Mouse (Mus musculus) liver, embryonic 14.5 days (tissue): ENCODE results near the gene Chchd1. TPM values are rescaled to one million over a fixed set of nuclear protein-coding genes. Genes with fewer than 3 reads are reported as not detected.

Experiments used
- ATAC-seq: fragments of 200-750 bp; cut with Nextera tagmentation; 2 replicates; pipeline ENCODE4 v1.8.0; 2017; ENCODE audit warnings: moderate number of reproducible peaks, mild to moderate bottlenecking, moderate library complexity; ENCODE audit not compliant: insufficient read depth
- DNase-seq, 3 experiments: peaks; one replicate each; pipeline ENCODE4 v3.0.0-alpha.2; 2012 to 2013; ENCODE audit warnings: low read depth in 3 of 3, low spot score in 3 of 3
- H3K27ac ChIP-seq: fragments of 300-500 bp; sonication (generic); 2 replicates; pipeline ENCODE4 v1.5.1; 2014; ENCODE audit warnings: moderate library complexity, mild to moderate bottlenecking, control low read depth, inconsistent platforms
- H3K27me3 ChIP-seq: fragments of 300-500 bp; sonication (generic); 2 replicates; pipeline ENCODE4 v1.6.1; 2014; ENCODE audit warnings: mild to moderate bottlenecking, low read length, moderate library complexity; ENCODE audit not compliant: control insufficient read depth, insufficient read depth
- H3K36me3 ChIP-seq: fragments of 300-500 bp; sonication (generic); replicated peaks from 2 replicates; pipeline ENCODE4 v1.6.1; 2014; ENCODE audit warnings: low read depth; ENCODE audit not compliant: control insufficient read depth, insufficient read depth
- H3K4me1 ChIP-seq, 2 experiments: fragments of 200-500 bp in 1 of 2; fragments of 300-500 bp in 1 of 2; sonication (generic) in 1 of 2; replicated peaks; 2 replicates each; pipeline ENCODE4 v1.6.1; 2012 to 2014; ENCODE audit warnings: antibody characterized with exemption in 1 of 2, inconsistent platforms in 1 of 2, low read length in 1 of 2; ENCODE audit not compliant: control insufficient read depth in 2 of 2, insufficient read depth in 2 of 2
- H3K4me2 ChIP-seq: fragments of 300-500 bp; sonication (generic); 2 replicates; pipeline ENCODE4 v1.6.1; 2014; ENCODE audit warnings: low read depth, mild to moderate bottlenecking, control low read depth, moderate library complexity
- H3K4me3 ChIP-seq, 2 experiments: fragments of 200-500 bp in 1 of 2; fragments of 300-500 bp in 1 of 2; sonication (generic) in 1 of 2; 2 replicates each; pipeline ENCODE4 v1.5.1; 2012 to 2014; ENCODE audit warnings: low read depth in 2 of 2, low read length in 2 of 2, mild to moderate bottlenecking in 2 of 2, control low read depth in 1 of 2, inconsistent platforms in 1 of 2, moderate library complexity in 1 of 2; ENCODE audit not compliant: insufficient read depth in 1 of 2
- H3K9ac ChIP-seq: fragments of 300-500 bp; sonication (generic); replicated peaks from 2 replicates; pipeline ENCODE4 v1.6.1; 2014; ENCODE audit warnings: mild to moderate bottlenecking, control low read depth, moderate library complexity
- H3K9me3 ChIP-seq: fragments of 300-500 bp; sonication (generic); 2 replicates; pipeline ENCODE4 v1.6.1; 2016; ENCODE audit warnings: low read length, mixed read lengths; ENCODE audit not compliant: control insufficient read depth
- CTCF ChIP-seq: IDR thresholded peaks from 2 replicates; pipeline ENCODE4 v1.5.1; 2016; ENCODE audit warnings: antibody characterized with exemption, low read depth, control low read depth
- EP300 ChIP-seq: IDR thresholded peaks from 2 replicates; pipeline ENCODE4 v1.6.1; 2016; ENCODE audit warnings: antibody characterized with exemption, low read depth
- WGBS: fragments of 180-500 bp; shearing (Covaris S2); extraction: QIAGEN DNeasy Blood & Tissue Kit; methylation state at CpG from one replicate; pipeline ENCODE4 v1.1.7; 2014; ENCODE audit not compliant: insufficient replicate concordance; 5-methylcytosine and 5-hydroxymethylcytosine counted together
- polyA plus RNA-seq, 2 experiments: library from polyadenylated mRNA; depleted of rRNA in 1 of 2; stranded (reverse) in 1 of 2; unstranded in 1 of 2; fragments of >200 nt; fragmentation: Nextera tagmentation in 1 of 2; extraction: Ambion mirVana in 1 of 2; gene quantifications; 2 replicates each; pipeline versions ENCODE4 v1.2.1 to v1.2.3; 2012 to 2014

Gene Chchd1
- polyA plus RNA-seq, 2 experiments, result 58.8 to 138 TPM

DNA sequence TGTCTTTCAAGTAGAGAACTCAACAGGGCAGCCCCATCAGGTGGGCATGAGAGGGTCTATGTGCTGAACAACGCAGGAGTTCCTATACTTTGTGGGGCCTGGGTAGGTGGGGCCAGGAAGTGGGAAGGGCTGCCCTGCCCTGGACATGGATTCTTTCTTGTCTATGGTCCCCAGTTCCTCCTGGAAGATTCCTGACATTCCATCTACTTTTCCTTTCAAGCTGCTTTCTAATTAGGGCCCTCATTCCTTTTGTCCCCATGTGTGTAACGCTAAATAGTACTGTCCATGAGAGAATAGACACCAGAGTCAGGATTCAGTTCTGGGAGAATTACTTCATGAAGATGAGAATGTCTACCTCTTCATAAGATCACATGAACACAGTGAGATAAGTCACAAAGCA lies 39.2 kb upstream of the Chchd1 start:
- Histone ChIP-seq H3K27me3 (peaks cover 32% of the 10 kb centered on the region), H3K4me1 (0 out of 4 replicates have a peak, but pooled peaks cover 0 to 2% of the 10 kb centered on the region in 2 experiments)
- 45% methylated on average over 2 of the region's 2 CpGs for WGBS

DNA sequence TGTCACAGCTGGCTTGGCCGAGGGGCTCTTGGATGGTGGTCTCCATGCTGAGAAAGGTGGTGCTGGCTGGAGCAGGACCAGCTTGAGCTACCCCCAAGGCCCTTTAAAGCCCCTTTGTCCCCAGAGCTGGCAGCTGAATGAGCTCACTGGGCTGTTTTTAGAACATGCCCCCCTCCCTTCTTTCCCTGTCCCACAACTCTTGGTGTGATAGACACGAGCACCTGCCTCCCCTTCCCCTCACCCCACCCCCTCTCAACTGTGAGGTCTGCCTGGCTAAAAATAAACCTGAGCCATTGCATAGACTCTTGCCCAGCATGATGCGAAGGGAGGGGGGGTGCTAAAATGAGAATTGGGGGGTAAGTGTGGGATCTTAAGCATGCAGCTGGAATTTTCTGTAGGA lies 38.4 kb upstream of the Chchd1 start:
- H3K27me3 ChIP-seq, result peaks cover 32% of the 10 kb centered on the region
- TF ChIP-seq EP300, result no peak
- TF ChIP-seq CTCF, result no peak
- DNase-seq, result no peak
- H3K36me3 ChIP-seq, result no peaks in the 10 kb centered on the region
- H3K9ac ChIP-seq, result no peak overlapping the region
- no peaks in the 10 kb centered on the region for H3K9me3 ChIP-seq
- no peak overlapping the region for H3K4me2 ChIP-seq
- H3K4me3 ChIP-seq, result no peak overlapping the region
- H3K4me1 ChIP-seq, result 0 out of 4 replicates have a peak, but pooled peaks cover 0 to 2% of the 10 kb centered on the region in 2 experiments
- no peak overlapping the region for H3K27ac ChIP-seq
- ATAC-seq, result no peak
- WGBS, result 42% methylated on average over 3 of the region's 3 CpGs

More for the DNA sequence above, 39.2 kb upstream of the Chchd1 start:
- TF ChIP-seq CTCF, result no peak
- H3K36me3 ChIP-seq, result no peaks in the 10 kb centered on the region
- no peak for DNase-seq
- H3K9ac ChIP-seq, result no peak overlapping the region
- no peaks in the 10 kb centered on the region for H3K9me3 ChIP-seq
- H3K27ac ChIP-seq, result no peak overlapping the region
- H3K4me3 ChIP-seq, result no peak overlapping the region
- no peak for ATAC-seq
- no peak overlapping the region for H3K4me2 ChIP-seq

- H3K9ac ChIP-seq, result no peak overlapping the region
- DNase-seq, result no peak
- peaks cover 18% of the 10 kb centered on the region for H3K27me3 ChIP-seq
- H3K4me1 ChIP-seq, result no peaks in the 10 kb centered on the region
- H3K9me3 ChIP-seq, result no peaks in the 10 kb centered on the region
- no peak overlapping the region for H3K27ac ChIP-seq
- H3K4me2 ChIP-seq, result no peak overlapping the region
- H3K36me3 ChIP-seq, result no peaks in the 10 kb centered on the region
- 66% methylated on average over 1 of the region's 1 CpGs for WGBS
- no peak overlapping the region for H3K4me3 ChIP-seq
- ATAC-seq, result no peak
- TF ChIP-seq EP300 (no peak), CTCF (no peak)
Observed at GRCm38 (mm10) chr14:20667469-20667868, 35.3 kb upstream of the Chchd1 start.

DNA sequence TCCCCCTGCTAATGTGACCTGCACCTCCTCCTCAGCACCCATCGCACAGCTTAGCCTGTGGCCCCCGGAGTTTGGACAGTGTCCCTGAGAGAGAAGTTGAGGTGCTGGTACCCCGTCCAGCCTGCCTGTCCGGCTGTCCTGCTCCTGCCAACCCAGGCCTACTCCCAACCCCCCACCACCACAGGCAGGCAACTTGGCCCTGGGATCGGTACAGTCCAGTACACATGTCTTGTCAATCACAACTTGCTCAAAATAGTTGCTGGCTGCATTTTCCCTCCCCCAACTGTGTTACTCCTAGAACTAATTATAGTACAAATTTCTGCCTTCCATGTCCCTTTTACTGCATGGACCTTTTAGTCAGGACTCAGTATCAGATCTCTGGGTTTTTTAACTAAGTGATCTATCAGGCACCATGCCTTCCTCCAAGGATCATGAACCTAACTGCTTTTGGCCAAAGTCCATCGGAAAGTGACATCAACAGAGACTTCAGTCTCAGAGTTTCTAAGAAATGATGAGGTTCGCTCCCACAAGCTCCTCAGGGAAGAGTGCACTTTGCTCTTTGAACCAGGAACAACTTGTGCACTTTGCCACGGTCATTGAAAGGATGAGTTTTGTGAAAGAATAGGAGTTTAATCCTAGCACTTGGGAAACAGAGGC lies 34.5 kb upstream of the Chchd1 start, which contains the start of gene Synpo2l:
Synpo2l (minus strand) TSS at position 201 of the 657 bp plus-strand sequence.
- no peak within 1 kb of the TSS for H3K27ac ChIP-seq
- no peak for ATAC-seq

GRCm38 (mm10) chr14:20672990-20673389 lies 29.8 kb upstream of the Chchd1 start:
- 86% methylated on average over 2 of the region's 2 CpGs for whole genome bisulfite sequencing
- Histone ChIP-seq H3K36me3 (peaks cover 19% of the 10 kb centered on the region), H3K4me1 (peaks cover 8 to 9% of the 10 kb centered on the region in 2 experiments; a peak in 3 of 4 replicates), H3K9ac (no peak overlapping the region), H3K4me3 (no peak overlapping the region; a peak in 1 of 4 replicates), H3K4me2 (peak overlapping the region; percentile 86), H3K27me3 (no peaks in the 10 kb centered on the region), H3K27ac (no peak overlapping the region), H3K9me3 (no peaks in the 10 kb centered on the region)
- DNase-seq (peak in 1 of 3 experiments; percentile 43), ATAC-seq (no peak)
- TF ChIP-seq CTCF, result peak; percentile 55
- TF ChIP-seq EP300, result no peak

More for the DNA sequence above, 34.5 kb upstream of the Chchd1 start, which contains the start of gene Synpo2l:
- DNase-seq, result no peak
- no peak within 1 kb of the TSS for H3K4me3 ChIP-seq
- peaks cover 0 to 2% of the 10 kb centered on the region in 2 experiments; a peak in 2 of 4 replicates for H3K4me1 ChIP-seq
- H3K9me3 ChIP-seq, result no peaks in the 10 kb centered on the region
- no peaks in the 10 kb centered on the region for H3K36me3 ChIP-seq
- H3K27me3 ChIP-seq, result peaks cover 10% of the 10 kb centered on the region
- 63% methylated on average over 8 of the region's 8 CpGs for WGBS
- no peak within 1 kb of the TSS for H3K4me2 ChIP-seq
- H3K9ac ChIP-seq, result no peak within 1 kb of the TSS
- TF ChIP-seq CTCF (no peak), EP300 (no peak)
